Mouse (Mus musculus): ENCODE data around the gene Wdr4. TPM values are rescaled to one million over a fixed set of nuclear protein-coding genes. Genes with fewer than 3 reads are reported as not detected.

The Wdr4 gene
- polyA plus RNA-seq, 1 experiment: 26.1 TPM

DNA sequence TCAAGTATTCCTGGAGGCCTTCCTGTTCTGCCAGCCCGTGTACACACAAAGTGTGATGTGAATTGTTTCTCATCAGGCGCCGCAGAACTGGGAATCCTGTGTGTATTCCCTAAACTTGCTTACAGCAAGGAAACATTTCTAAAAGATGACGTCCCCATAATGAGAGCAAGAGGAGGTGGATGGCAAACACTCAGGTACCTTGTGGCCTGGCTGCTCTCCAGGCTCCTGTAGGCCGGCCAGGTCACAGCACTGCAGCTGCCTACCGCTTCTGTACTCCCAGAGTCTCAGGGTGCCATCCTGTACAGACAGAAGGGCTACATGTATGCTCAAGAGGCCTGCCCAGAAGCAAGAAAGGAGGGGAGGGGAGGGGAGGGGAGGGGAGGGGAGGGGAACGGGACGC, 19.4 kb downstream of the Wdr4 start:
- no peak overlapping the region for H3ac ChIP-seq (ENCODE audit: control insufficient read depth, insufficient read length)
- H3K79me2 ChIP-seq (ENCODE audit: control insufficient read depth, insufficient read depth): peaks cover 6% of the 10 kb centered on the region
- no peak overlapping the region for H3K4me2 ChIP-seq (ENCODE audit: low read depth)
- TF ChIP-seq TCF12 (IDR thresholded peaks at IDR 0.05; ENCODE audit: insufficient read depth, poor library complexity, severe bottlenecking) (no peak), REST (IDR thresholded peaks at IDR 0.05; ENCODE audit: insufficient read depth, insufficient read length) (no peak), MYOG (IDR thresholded peaks at IDR 0.05; ENCODE audit: control insufficient read depth in 1 of 3, insufficient read depth in 1 of 3, insufficient read length in 2 of 3, low read depth in 2 of 3) (no peak), MYOD1 (IDR thresholded peaks at IDR 0.05; ENCODE audit: control insufficient read depth in 1 of 3, insufficient read length in 2 of 3, low read depth in 2 of 3) (no peak), SRF (IDR thresholded peaks at IDR 0.05; ENCODE audit: control insufficient read depth, insufficient read length, low read depth) (no peak), TCF3 (IDR thresholded peaks at IDR 0.05; ENCODE audit: insufficient read length, low read depth) (no peak), E2F4 (IDR thresholded peaks at IDR 0.05; ENCODE audit: insufficient read depth) (no peak), CEBPB (IDR thresholded peaks at IDR 0.05; ENCODE audit: insufficient read depth, poor library complexity, severe bottlenecking) (no peak), USF1 (IDR thresholded peaks at IDR 0.05; ENCODE audit: low read depth) (no peak), POLR2A (IDR thresholded peaks at IDR 0.05; ENCODE audit: insufficient read length, low read depth) (no peak), POLR2AphosphoS2 (IDR thresholded peaks at IDR 0.05; ENCODE audit: insufficient read length, low read depth) (no peak), MAX (IDR thresholded peaks at IDR 0.05; ENCODE audit: low read depth) (no peak)
- H3K36me3 ChIP-seq (ENCODE audit: control insufficient read depth, insufficient read depth): peaks cover 12% of the 10 kb centered on the region
- H3K4me3 ChIP-seq: no peak overlapping the region
- no peaks in the 10 kb centered on the region for H3K27me3 ChIP-seq (ENCODE audit: control insufficient read depth, insufficient read depth, insufficient read length)

DNA sequence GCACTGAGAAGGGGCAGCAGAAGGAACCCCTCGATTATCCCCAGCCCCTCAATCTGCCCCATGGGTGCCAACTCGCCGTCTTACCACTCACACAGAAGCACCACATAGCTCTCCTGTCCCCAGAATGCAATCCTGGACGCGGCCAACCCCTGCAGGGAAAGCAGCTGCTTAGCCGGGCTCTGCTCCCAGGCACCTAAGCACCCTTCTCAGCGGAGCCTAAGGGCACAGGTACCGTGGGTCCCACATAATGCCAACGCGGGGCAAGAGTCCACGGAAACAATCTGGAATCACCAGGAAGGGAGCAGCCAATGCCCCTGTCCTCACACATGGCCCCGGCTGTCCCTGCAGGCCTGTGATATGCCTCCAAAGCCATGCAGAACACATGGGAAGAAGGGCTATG, 20.1 kb downstream of the Wdr4 start:
- TF ChIP-seq E2F4 (IDR thresholded peaks at IDR 0.05; ENCODE audit: insufficient read depth) (no peak), TCF12 (IDR thresholded peaks at IDR 0.05; ENCODE audit: insufficient read depth, poor library complexity, severe bottlenecking) (no peak), POLR2A (IDR thresholded peaks at IDR 0.05; ENCODE audit: insufficient read length, low read depth) (no peak), MAX (IDR thresholded peaks at IDR 0.05; ENCODE audit: low read depth) (no peak), POLR2AphosphoS2 (IDR thresholded peaks at IDR 0.05; ENCODE audit: insufficient read length, low read depth) (no peak), REST (IDR thresholded peaks at IDR 0.05; ENCODE audit: insufficient read depth, insufficient read length) (no peak), SRF (IDR thresholded peaks at IDR 0.05; ENCODE audit: control insufficient read depth, insufficient read length, low read depth) (no peak), TCF3 (IDR thresholded peaks at IDR 0.05; ENCODE audit: insufficient read length, low read depth) (no peak), MYOD1 (IDR thresholded peaks at IDR 0.05; ENCODE audit: control insufficient read depth in 1 of 3, insufficient read length in 2 of 3, low read depth in 2 of 3) (no peak), CEBPB (IDR thresholded peaks at IDR 0.05; ENCODE audit: insufficient read depth, poor library complexity, severe bottlenecking) (no peak), MYOG (IDR thresholded peaks at IDR 0.05; ENCODE audit: control insufficient read depth in 1 of 3, insufficient read depth in 1 of 3, insufficient read length in 2 of 3, low read depth in 2 of 3) (no peak), USF1 (IDR thresholded peaks at IDR 0.05; ENCODE audit: low read depth) (no peak)
- no peaks in the 10 kb centered on the region for H3K27me3 ChIP-seq (ENCODE audit: control insufficient read depth, insufficient read depth, insufficient read length)
- H3ac ChIP-seq (ENCODE audit: control insufficient read depth, insufficient read length): no peak overlapping the region

DNA sequence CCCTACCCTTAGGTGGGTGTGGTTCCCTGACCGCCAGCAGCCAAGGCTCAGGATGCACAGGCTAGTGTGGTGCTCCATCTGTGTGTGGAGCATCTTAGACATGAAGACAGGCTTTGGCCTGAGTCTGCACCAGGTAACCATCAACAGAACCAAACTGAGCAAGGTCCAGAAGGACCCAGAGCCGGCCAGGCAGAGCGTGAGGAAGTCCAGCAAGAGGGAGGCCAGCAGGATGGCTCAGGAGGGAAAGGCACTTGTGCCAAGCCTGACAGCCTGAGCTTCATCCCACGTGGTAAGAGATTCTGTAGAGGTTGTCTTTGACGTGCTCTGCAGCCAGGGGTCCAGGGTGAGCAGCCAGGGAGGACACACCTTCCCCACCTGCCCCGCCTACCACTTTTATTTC, 22.1 kb downstream of the Wdr4 start:
- H3K27me3 ChIP-seq (ENCODE audit: control insufficient read depth, insufficient read depth, insufficient read length): no peaks in the 10 kb centered on the region
- H3ac ChIP-seq (ENCODE audit: control insufficient read depth, insufficient read length): no peak overlapping the region
- peaks cover 12% of the 10 kb centered on the region for H3K36me3 ChIP-seq (ENCODE audit: control insufficient read depth, insufficient read depth)
- no peak overlapping the region for H3K4me3 ChIP-seq
- no peak overlapping the region for H3K4me2 ChIP-seq (ENCODE audit: low read depth)
- H3K79me2 ChIP-seq (ENCODE audit: control insufficient read depth, insufficient read depth): no peaks in the 10 kb centered on the region
- TF ChIP-seq TCF12 (IDR thresholded peaks at IDR 0.05; ENCODE audit: insufficient read depth, poor library complexity, severe bottlenecking) (no peak), POLR2A (IDR thresholded peaks at IDR 0.05; ENCODE audit: insufficient read length, low read depth) (no peak), USF1 (IDR thresholded peaks at IDR 0.05; ENCODE audit: low read depth) (no peak), SRF (IDR thresholded peaks at IDR 0.05; ENCODE audit: control insufficient read depth, insufficient read length, low read depth) (no peak), REST (IDR thresholded peaks at IDR 0.05; ENCODE audit: insufficient read depth, insufficient read length) (no peak), MYOG (IDR thresholded peaks at IDR 0.05; ENCODE audit: control insufficient read depth in 1 of 3, insufficient read depth in 1 of 3, insufficient read length in 2 of 3, low read depth in 2 of 3) (no peak)

More for the DNA sequence above, 20.1 kb downstream of the Wdr4 start:
- peaks cover 12% of the 10 kb centered on the region for H3K36me3 ChIP-seq (ENCODE audit: control insufficient read depth, insufficient read depth)
- no peak overlapping the region for H3K4me2 ChIP-seq (ENCODE audit: low read depth)
- H3K79me2 ChIP-seq (ENCODE audit: control insufficient read depth, insufficient read depth): peaks cover 4% of the 10 kb centered on the region
- H3K4me3 ChIP-seq: no peak overlapping the region

DNA sequence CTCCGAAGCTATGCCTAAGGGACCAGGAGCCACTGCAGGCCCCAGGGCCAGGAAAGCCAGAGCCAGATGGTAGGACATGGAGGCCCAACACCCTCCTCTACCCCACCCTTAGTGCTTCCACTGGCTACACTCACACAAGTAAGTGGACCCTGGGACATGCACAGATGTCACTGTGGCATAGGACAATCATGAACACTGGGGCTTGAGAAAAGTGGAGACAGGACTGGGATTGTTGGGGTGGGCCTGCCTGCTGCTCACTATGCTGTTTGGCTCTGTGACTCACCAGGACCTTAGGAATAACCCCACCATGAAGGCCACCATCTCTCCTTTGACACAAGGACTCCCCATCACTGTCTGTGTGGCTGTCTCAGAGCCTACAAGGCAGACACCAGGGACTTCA, 24.8 kb downstream of the Wdr4 start:
- Histone ChIP-seq H3K4me3 (no peak overlapping the region), H3K27me3 (ENCODE audit: control insufficient read depth, insufficient read depth, insufficient read length) (no peaks in the 10 kb centered on the region), H3K36me3 (ENCODE audit: control insufficient read depth, insufficient read depth) (peaks cover 12% of the 10 kb centered on the region), H3K4me2 (ENCODE audit: low read depth) (no peak overlapping the region), H3ac (ENCODE audit: control insufficient read depth, insufficient read length) (no peak overlapping the region), H3K79me2 (ENCODE audit: control insufficient read depth, insufficient read depth) (no peaks in the 10 kb centered on the region)
- TF ChIP-seq TCF12 (IDR thresholded peaks at IDR 0.05; ENCODE audit: insufficient read depth, poor library complexity, severe bottlenecking) (no peak), CEBPB (IDR thresholded peaks at IDR 0.05; ENCODE audit: insufficient read depth, poor library complexity, severe bottlenecking) (no peak), POLR2AphosphoS2 (IDR thresholded peaks at IDR 0.05; ENCODE audit: insufficient read length, low read depth) (peak; percentile 24)

DNA sequence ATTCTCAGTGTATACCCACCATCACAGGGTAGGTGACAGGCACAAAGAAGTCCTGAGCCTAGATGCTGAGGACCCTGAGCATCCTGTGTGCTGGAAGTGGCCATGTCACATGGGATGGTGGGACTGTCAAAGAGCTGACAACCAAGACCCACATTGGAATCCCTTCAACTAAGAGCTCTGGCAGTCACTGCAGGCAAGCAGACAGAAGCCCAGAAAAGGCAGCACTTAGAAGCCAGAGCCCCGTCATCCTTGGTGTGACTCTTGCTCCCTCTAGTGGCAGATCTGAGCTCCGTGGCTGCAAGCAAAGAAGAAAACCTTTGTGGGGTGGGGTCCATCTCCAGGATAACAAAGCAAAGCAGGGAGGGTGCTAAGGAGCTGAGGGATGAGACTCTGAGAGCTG, 27.4 kb downstream of the Wdr4 start:
- TF ChIP-seq TCF12 (IDR thresholded peaks at IDR 0.05; ENCODE audit: insufficient read depth, poor library complexity, severe bottlenecking): no peak
- TF ChIP-seq MYOG (IDR thresholded peaks at IDR 0.05; ENCODE audit: control insufficient read depth in 1 of 3, insufficient read depth in 1 of 3, insufficient read length in 2 of 3, low read depth in 2 of 3): no peak
- TF ChIP-seq POLR2AphosphoS2 (IDR thresholded peaks at IDR 0.05; ENCODE audit: insufficient read length, low read depth): no peak
- TF ChIP-seq POLR2A (IDR thresholded peaks at IDR 0.05; ENCODE audit: insufficient read length, low read depth): no peak
- TF ChIP-seq MYOD1 (IDR thresholded peaks at IDR 0.05; ENCODE audit: control insufficient read depth in 1 of 3, insufficient read length in 2 of 3, low read depth in 2 of 3): no peak
- TF ChIP-seq MAX (IDR thresholded peaks at IDR 0.05; ENCODE audit: low read depth): no peak
- no peak for TF ChIP-seq REST (IDR thresholded peaks at IDR 0.05; ENCODE audit: insufficient read depth, insufficient read length)
- no peak overlapping the region for H3K4me3 ChIP-seq
- peaks cover 12% of the 10 kb centered on the region for H3K36me3 ChIP-seq (ENCODE audit: control insufficient read depth, insufficient read depth)
- H3K4me2 ChIP-seq (ENCODE audit: low read depth): no peak overlapping the region
- H3ac ChIP-seq (ENCODE audit: control insufficient read depth, insufficient read length): no peak overlapping the region
- peaks cover 14% of the 10 kb centered on the region for H3K27me3 ChIP-seq (ENCODE audit: control insufficient read depth, insufficient read depth, insufficient read length)
- no peaks in the 10 kb centered on the region for H3K79me2 ChIP-seq (ENCODE audit: control insufficient read depth, insufficient read depth)

Data from myocyte (in vitro differentiated cells).